Mouse (Mus musculus): Measurements from ENCODE around the gene Proca1. TPM values are rescaled to one million over a fixed set of nuclear protein-coding genes. Genes with fewer than 3 reads are reported as not detected.

Proca1 gene
- total RNA-seq, 2 experiments from 2014 or later, result 0.89 to 1.6 TPM

DNA sequence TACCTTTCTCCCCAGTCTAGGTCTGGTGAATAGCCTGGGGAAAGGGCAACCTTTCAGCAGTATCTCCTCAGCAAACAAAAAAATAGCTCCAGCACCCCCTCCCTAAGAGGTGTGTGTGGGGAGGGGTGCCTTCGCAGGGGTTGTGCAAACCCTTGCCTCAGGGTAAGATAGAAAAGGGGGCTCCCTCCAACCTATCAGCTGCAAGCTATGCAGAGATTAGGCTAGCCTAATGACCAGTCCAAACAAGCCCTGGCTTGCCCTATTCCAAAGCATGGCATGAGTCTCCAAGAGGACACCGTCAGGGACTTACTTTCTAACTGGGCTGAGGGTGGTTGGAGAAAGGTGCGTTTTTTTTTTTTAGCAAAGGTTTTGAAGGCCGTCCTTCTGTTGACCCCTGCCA, 27.0 kb upstream of the Proca1 start:
- DNase-seq, result no peak

GRCm38 (mm10) chr11:78166640-78167039, 26.6 kb upstream of the Proca1 start:
- DNase-seq, result no peak

DNA sequence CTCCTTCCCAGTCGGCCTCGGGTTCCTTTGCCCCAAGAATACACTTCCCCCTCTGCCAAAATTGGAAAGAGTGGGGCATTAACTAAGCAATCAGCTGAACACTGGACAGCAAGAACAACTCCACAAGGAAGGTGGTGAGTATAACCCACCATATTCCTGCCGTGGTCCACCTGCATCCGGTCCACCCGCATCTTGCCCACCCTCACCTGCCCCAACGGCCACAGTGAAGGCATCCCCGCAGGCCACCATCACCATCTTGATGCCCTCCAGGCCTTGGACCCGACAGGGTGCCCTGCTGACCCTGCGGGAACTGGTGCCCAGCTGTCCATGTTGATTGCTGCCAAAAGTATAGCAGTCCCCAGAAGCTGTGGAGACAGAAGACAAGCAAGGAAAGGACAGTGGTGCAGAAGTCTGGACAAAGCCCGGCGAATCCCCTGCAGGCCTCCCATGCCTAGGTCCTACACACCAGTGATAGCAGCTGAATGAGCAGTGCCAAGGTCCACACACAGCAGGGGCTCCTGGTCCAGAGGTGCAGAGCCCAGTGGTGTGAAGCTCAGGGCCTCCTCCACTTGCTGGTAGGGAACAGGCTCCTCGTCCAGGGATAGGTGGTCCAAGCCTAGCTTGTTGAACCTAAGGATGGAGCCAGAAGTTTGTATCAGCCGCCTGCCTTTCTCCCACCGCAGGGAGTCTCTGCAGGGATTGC, 25.8 kb upstream of the Proca1 start:
- DNase-seq, result no peak

DNA sequence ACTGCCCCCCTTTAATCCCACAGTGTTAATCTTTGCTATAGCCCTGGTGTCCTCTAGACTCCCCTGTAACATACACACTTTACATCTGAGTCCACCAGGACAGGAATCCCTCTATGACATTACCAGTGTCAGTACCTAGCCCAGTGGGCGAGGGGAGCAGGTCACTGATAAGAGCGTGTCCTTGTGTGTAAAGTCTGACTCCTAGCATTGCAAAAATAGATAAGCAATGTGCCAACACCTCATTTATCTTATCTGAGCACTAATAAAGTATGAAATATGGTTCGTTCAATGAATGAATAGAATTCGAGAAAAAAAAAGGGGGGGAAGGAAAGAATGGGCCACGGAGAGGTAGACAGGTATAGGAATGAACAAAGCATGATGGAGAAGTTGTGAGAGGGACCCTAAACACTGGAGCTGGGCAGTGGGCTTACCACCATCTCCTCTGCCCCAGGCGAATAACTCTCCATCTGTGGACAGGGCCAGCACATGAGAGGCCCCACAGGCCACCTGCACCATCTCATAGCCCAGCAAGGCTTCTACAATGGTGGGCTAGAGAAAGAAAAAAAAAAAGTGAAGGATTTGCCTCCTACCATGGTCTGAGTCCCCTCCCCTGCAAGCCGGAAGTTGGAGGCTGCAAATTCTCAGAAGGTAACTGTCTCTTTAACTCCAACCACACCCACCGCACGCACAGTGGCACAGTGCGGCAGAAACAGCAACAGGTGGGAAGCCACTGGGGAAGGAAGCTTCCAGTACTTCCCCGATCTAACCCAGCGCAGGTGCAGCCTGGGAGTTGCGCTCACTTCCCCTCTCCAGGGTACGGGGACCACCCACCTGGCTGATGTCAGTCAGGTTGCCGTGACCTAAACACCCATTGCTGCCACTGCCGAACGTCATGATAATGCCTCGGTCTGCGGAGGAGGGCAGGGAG, 24.4 kb upstream of the Proca1 start:
- no peak for DNase-seq

GRCm38 (mm10) chr11:78170306-78170705, 22.9 kb upstream of the Proca1 start:
- DNase-seq, result no peak

GRCm38 (mm10) chr11:78171328-78171727, 21.9 kb upstream of the Proca1 start:
- no peak for DNase-seq

GRCm38 (mm10) chr11:78172034-78172747, 21.0 kb upstream of the Proca1 start:
- no peak for DNase-seq

- DNase-seq, result no peak
Observed at GRCm38 (mm10) chr11:78172748-78173383, 20.3 kb upstream of the Proca1 start.

DNA sequence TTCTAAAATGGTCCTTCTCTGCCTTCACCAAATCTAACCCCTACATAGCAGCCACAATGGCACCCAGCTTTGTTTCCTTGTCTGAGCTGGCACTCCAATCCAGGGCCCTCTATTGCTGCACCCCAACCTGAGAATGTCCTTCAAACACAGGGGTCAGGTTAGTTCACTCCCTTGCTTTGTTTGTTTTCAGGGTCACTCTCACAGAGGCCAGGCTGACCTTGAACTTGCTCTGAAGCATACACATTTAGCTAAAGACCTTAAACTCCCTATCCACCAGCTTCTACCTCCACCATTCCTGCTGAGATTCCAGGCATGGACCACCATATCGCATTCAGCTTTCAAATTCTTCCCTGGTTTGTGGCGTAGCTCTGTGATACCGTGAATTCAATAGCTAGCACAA, 18.7 kb upstream of the Proca1 start:
- no peak for DNase-seq

DNA sequence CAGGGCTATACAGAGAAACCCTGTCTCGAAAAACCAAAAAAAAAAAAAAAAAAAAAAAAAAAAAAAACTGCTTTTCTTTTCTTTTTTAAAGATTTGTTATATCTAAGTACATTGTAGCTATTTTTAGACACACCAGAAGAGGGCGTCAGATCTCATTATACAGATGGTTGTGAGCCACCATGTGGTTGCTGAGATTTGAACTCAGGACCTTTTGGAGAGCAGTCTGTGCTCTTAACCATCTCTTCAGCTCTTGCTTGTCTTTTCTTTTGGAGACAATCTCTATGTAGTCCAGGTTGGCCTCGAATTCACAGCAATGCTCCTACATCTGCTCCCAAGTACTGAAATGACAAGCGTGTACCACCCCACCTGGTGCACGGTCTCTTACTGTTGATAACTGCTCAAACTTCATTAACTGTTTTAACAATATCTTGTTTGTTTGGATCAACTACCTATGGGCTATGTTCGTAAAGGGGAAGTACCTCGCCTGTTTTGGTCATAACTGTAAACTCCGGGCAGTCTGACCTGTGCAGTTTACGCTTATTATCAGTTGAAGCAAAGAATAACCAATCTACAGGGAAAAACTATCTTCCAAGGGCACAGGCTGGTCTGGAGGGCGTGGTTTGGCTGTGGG, 17.3 kb upstream of the Proca1 start:
- DNase-seq, result no peak

DNA sequence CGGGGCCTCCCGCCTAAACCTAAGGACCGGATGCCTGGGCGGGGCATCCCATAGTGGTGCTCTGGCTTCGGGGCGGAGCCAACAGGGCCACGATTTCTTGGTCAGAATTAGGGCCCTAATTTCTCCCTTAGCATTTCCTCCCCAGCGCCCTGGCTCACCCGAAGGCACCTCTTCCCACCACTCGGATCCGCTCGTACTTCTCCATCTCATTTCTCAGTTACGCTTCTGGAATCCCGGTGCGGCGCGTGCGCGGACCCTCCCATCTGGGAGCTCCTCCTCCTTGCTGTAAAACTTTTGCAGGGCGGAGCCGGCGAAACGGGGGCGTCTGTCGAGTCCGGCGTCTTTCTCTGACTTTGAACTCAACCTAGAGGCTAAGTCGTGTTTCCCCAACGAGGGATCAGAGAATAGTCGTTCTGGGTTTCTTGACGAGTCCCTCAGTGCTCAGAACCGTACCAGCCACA, 16.8 kb upstream of the Proca1 start, which contains the start of the genes Nek8 and Tlcd1:
Gene Nek8 (minus strand): TSS at position 274 of the 461 bp plus-strand sequence.
Gene Tlcd1 (plus strand): TSS at position 310 of the 461 bp plus-strand sequence.
- DNase-seq, result peak; percentile 95 to 96

- DNase-seq, result no peak
Observed at GRCm38 (mm10) chr11:78176905-78177331, 16.3 kb upstream of the Proca1 start.

DNA sequence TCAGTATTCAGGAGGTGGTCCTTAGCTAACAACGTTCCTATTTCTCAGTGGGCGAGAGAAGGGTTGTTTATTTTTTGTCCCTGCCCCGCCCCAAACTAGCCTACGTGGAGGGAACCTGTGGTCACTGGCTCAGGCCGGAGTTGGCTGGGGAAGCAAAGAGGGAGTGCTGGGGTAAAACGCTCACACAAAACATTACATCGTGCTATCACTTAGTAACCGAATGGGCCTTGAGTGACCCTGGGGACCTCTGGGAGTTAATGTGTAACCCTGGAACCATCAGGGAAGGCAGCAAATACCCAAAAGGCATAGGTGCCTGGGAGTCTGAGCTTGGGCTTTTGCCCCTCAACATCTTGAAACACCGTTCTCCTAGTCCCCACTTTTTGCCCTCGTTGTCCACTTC, 15.8 kb upstream of the Proca1 start:
- no peak for DNase-seq

- peak; percentile 97 for DNase-seq
Observed at GRCm38 (mm10) chr11:78177903-78178858, 15.0 kb upstream of the Proca1 start.

DNA sequence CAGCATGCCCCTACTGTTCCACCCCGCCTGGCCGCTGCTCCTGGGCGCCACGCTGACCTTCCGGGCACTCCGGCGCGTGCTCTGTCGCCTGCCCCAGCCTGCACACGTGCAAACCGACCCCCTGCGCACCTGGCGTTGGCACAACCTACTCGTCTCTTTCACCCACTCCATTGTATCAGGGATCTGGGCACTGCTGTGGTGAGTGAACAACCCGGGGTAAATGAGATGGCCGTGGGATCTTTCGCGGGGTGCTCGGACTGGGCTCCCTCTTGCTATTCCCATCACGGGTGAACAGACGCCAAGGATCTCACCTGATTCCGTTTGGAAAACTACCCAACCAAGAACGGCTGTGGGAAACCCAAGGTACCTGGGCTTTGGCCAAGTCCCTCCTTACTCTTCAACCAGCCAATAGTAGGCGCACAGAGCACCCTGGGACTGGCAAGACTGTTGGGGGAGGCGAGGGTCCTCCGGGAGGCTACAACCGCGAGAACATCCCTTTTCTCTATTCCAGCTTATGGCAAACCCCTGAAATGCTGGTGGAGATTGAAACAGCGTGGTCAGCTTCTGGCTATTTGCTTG, 14.2 kb upstream of the Proca1 start:
- DNase-seq, result peak; percentile 57 to 68

DNA sequence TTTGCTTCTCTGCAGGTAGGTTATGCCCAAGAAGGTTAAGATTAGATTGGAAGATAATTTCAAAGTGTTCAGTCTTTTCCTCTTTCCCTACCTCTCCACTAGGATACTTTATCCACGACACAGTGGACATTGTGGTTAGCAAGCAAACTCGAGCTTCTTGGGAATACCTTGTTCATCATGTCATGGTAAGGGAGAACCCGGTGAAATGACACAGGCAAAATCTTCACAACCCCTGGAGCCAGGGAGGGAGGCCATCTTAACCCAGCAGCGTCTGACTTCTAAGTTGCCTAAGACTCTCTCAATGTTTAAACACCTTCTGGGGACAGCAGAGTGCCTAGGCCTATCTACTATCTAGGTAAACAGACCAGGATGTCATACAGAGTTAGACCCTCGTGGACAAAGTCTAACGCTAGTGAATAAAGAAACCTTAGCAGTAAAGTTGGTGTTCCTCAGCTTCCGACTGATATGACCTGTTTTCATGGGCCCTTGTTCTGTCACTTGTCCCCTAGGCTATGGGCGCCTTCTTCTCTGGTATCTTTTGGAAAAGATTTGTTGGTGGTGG, 13.7 kb upstream of the Proca1 start:
- no peak for DNase-seq

GRCm38 (mm10) chr11:78180081-78180761, 13.0 kb upstream of the Proca1 start:
- DNase-seq, result no peak

DNA sequence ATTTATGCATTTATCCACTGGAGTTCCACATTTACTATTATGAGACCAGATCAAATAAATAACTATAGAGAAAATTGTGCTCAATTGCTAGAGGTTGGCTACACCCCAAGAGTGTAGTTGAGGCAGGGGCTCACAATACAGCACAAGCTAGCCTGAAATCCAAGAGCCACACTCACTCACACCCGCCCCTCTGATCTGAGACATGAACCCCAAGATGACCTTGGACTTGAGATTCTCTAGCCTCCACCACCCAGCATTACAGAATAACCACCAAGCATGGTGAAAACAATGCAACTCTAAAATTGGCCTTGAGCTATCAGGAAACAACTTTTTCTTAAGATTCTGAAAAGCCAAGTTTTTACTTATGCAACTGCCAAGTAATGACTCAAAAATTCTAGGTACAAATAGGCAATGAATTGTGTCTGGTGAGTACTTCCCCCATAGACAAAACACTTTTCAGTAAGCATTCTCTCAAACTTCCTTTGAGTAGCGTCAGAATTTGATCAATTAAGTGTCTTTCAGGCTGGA, 11.3 kb upstream of the Proca1 start:
- DNase-seq, result no peak

GRCm38 (mm10) chr11:78182450-78182849, 10.7 kb upstream of the Proca1 start:
- DNase-seq, result no peak
